Mouse (Mus musculus) forebrain, postnatal 0 days (tissue): Measurements from ENCODE around the gene 1700017B05Rik. TPM values are rescaled to one million over a fixed set of nuclear protein-coding genes. Genes with fewer than 3 reads are reported as not detected.

Experiments used
- ATAC-seq: fragments of 200-750 bp; cut with Nextera tagmentation; 2 replicates; pipeline ENCODE4 v1.8.0; 2017; ENCODE audit warnings: mild to moderate bottlenecking, moderate library complexity
- DNase-seq: peaks from one replicate; pipeline ENCODE4 v3.0.0-alpha.2; 2015
- H3K27ac ChIP-seq: fragments of 300-500 bp; sonication (generic); 2 replicates; pipeline ENCODE4 v1.5.1; 2014; ENCODE audit warnings: low read depth, mild to moderate bottlenecking, antibody characterized with exemption, low read length, moderate library complexity, mixed read lengths
- H3K27me3 ChIP-seq: fragments of 300-500 bp; sonication (generic); 2 replicates; pipeline ENCODE4 v1.6.1; 2014; ENCODE audit warnings: mild to moderate bottlenecking, low read length, mixed read lengths; ENCODE audit not compliant: insufficient read depth
- H3K36me3 ChIP-seq: fragments of 300-500 bp; sonication (generic); 2 replicates; pipeline ENCODE4 v1.6.1; 2014; ENCODE audit warnings: mild to moderate bottlenecking, moderate library complexity; ENCODE audit not compliant: insufficient read depth
- H3K4me1 ChIP-seq: fragments of 300-500 bp; sonication (generic); 2 replicates; pipeline ENCODE4 v1.6.1; 2014; ENCODE audit warnings: antibody characterized with exemption; ENCODE audit not compliant: insufficient read depth
- H3K4me2 ChIP-seq: fragments of 300-500 bp; sonication (generic); 2 replicates; pipeline ENCODE4 v1.6.1; 2014; ENCODE audit warnings: low read depth, mild to moderate bottlenecking, moderate library complexity
- H3K4me3 ChIP-seq: fragments of 300-500 bp; sonication (generic); 2 replicates; pipeline ENCODE4 v1.5.1; 2014; ENCODE audit warnings: low read depth, low read length, mixed read lengths
- H3K9ac ChIP-seq: fragments of 300-500 bp; sonication (generic); 2 replicates; pipeline ENCODE4 v1.6.1; 2014; ENCODE audit warnings: mild to moderate bottlenecking
- H3K9me3 ChIP-seq: fragments of 300-500 bp; sonication (generic); 2 replicates; pipeline ENCODE4 v1.6.1; 2016; ENCODE audit warnings: low read length
- CTCF ChIP-seq: sonication (generic); IDR thresholded peaks from 2 replicates; pipeline ENCODE4 v1.5.1; 2016; ENCODE audit warnings: antibody characterized with exemption, control low read depth, low read depth
- WGBS: fragments of 180-500 bp; shearing (Covaris S2); extraction: QIAGEN DNeasy Blood & Tissue Kit; methylation state at CpG from one replicate; pipeline ENCODE4 v1.1.7; 2014; 5-methylcytosine and 5-hydroxymethylcytosine counted together
- polyA plus RNA-seq: library from polyadenylated mRNA; unstranded; fragments of >200 nt; fragmentation: Nextera tagmentation; extraction: Ambion mirVana; gene quantifications from 2 replicates; pipeline ENCODE4 v1.2.1, GENCODE M21; 2015
- total RNA-seq: library from RNA; depleted of rRNA; stranded (reverse); fragments of >200 nt; gene quantifications from 2 replicates; pipeline ENCODE4 v1.2.3, GENCODE M21; 2014

Gene 1700017B05Rik
- total and polyA plus RNA-seq, 2 experiments from 2014 or later: 6.7 to 8.5 TPM

DNA sequence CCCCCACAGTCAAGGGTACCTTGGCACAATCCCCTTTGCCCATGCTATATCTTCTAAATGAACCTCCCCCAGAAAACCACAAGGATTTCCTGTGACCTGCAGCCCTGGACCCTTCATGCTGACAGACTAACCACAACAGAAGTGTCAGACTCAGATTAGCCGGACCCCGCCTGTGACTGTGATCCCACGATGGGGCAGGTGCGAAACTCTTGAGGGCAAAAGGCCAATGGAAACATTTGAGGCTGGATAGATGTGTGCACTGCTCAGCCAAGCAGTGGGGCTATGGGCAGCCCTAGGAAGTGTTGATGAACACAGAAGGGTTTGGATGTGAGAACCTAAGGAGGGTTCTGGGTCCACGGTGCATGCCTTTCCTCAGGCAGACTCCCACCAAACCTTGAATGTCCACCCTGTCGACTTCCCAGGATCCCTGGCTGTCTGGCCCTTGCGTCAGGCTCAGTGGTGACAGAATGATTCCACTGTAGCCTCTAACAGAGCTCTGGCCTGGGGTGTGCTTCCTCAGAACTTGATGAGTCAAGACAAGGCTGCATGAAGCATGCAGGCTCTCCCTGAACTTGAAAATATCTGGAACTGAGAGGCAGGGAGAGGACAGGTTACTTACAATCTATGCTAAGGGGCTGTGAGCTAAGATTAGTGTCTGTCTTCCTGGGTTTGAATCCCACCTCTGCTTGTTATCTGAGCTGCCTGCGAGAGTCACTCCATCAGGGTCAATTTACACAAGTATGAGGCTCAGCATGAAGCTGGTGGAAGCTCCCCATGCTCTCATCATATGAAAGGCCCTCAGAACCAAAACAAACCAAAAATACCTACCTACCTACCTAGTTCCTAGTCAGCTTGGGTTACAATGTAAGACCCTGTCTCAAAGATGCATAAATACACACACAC lies 10.7 kb upstream of the 1700017B05Rik start:
- Histone ChIP-seq H3K27me3 (no peaks in the 10 kb centered on the region), H3K9me3 (no peaks in the 10 kb centered on the region), H3K9ac (no peak overlapping the region), H3K36me3 (no peaks in the 10 kb centered on the region), H3K4me2 (no peak overlapping the region), H3K4me1 (no peaks in the 10 kb centered on the region), H3K27ac (no peak overlapping the region), H3K4me3 (no peak overlapping the region)
- DNase-seq (no peak), ATAC-seq (no peak)
- TF ChIP-seq CTCF: no peak
- 70% methylated on average over 8 of the region's 8 CpGs for WGBS

DNA sequence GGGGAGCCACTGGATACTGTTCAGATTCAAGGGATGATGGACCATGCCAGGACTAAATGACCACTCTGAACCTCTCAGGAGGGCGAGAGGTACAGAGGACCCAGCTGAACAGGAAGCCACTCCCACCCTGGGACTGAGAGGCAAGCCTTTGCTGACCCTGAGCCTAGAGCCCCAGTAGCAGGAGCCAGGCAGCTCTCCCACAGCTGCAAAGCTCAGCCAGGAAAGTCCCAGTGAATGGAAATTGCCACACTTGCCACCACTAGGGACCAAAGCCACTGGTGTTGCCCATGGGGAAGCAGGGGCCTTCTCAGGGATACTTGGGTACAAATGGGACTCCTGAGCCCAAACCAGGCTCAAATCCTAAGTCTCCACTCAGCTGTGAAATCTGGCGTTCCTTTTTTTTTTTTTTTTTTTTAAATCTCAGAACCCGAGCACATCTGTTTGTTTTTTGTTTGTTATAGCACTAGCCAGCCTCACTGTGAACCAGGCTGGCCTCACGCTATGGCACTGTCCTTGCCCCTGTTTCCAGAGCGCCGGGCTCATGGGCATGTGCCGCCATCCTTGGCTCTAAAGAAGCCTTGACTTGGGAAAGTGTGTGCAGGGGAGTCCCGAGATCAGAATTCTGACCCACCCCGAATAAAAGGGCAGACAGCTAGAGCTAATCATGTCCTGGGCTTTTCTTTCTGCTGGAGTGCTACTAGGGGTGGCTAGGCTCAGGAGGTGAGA lies 9.6 kb upstream of the 1700017B05Rik start:
- Histone ChIP-seq H3K9ac (no peak overlapping the region), H3K4me3 (no peak overlapping the region), H3K9me3 (no peaks in the 10 kb centered on the region), H3K4me2 (no peak overlapping the region), H3K4me1 (no peaks in the 10 kb centered on the region), H3K36me3 (no peaks in the 10 kb centered on the region), H3K27ac (no peak overlapping the region), H3K27me3 (no peaks in the 10 kb centered on the region)
- DNase-seq (no peak), ATAC-seq (no peak)
- no peak for TF ChIP-seq CTCF
- 59% methylated on average over 9 of the region's 9 CpGs for WGBS

DNA sequence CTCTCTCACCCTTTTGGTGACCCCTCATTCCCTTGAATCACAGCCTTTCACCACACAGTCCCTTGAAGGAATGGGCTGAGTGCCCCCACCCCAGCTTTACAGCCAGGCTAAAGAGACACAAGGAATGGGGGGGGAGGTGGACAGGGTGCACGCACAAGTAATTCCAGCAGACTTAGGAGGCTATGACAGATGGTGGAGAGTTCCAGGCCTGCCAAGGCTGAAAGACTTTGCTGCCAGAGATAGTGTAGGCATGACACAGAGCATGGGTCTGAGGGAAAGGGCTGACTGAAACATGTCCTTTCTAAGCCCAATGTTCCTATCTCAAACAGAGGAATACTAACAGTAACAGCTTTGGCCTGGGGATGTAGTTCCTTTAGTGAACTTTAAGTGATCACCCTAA lies 8.7 kb upstream of the 1700017B05Rik start:
- peak; percentile 20 for DNase-seq
- WGBS: 53% methylated on average over 1 of the region's 1 CpGs
- no peak for TF ChIP-seq CTCF

DNA sequence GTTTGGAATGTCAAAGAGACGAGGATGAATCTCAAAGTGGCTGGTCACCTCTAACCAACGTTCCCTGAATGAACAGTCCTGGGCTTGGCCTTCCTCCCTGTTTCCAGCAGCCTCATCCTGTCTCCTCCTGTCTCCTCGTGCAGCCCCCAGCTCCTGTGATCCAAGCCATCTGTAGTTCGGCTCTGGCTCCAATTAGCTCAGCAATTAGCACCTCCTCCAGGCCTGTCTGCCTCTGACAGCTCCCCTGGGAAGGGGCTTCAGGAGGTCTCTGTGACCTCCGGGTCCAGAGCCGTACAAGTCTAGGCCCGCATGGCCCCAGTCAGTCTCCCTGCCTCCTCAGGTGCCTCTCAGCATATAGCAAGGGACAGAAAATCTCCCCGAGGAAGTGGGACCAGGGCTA lies 8.0 kb upstream of the 1700017B05Rik start:
- ATAC-seq (peak; percentile 34), DNase-seq (peak; percentile 16)
- Histone ChIP-seq H3K9me3 (no peaks in the 10 kb centered on the region), H3K27ac (no peak overlapping the region), H3K9ac (no peak overlapping the region), H3K4me2 (no peak overlapping the region), H3K4me1 (no peaks in the 10 kb centered on the region), H3K27me3 (no peaks in the 10 kb centered on the region), H3K36me3 (no peaks in the 10 kb centered on the region), H3K4me3 (no peak overlapping the region)
- 28% methylated on average over 8 of the region's 8 CpGs for WGBS
- TF ChIP-seq CTCF: no peak

More for the DNA sequence above, 8.7 kb upstream of the 1700017B05Rik start:
- no peaks in the 10 kb centered on the region for H3K36me3 ChIP-seq
- no peaks in the 10 kb centered on the region for H3K27me3 ChIP-seq
- H3K4me2 ChIP-seq: no peak overlapping the region
- H3K9me3 ChIP-seq: no peaks in the 10 kb centered on the region
- H3K9ac ChIP-seq: no peak overlapping the region
- H3K4me1 ChIP-seq: no peaks in the 10 kb centered on the region
- no peak overlapping the region for H3K27ac ChIP-seq
- H3K4me3 ChIP-seq: no peak overlapping the region
- peak; percentile 50; the same call in 1 of the 2 replicates for ATAC-seq

DNA sequence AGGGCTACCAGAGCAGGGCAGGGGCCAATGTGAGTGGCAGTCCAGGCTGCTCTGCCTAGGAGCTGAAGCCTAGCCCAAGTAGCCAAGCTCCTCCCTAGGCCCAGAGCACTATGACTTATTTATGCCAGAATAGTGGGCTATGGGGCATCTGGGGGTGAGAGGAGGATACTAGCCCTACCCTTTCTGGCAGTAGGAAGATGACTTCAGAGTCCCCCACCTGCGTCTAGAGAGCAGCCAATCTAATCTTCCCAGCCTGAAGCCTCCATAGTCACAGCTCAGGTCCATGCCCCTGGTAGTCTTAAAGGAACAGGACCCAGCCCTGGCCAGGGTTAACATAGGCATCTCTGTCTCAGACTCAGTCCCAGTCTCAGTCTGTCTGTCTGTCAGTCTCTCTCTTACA lies 7.0 kb upstream of the 1700017B05Rik start:
- Histone ChIP-seq H3K9me3 (no peaks in the 10 kb centered on the region), H3K9ac (no peak overlapping the region), H3K4me2 (no peak overlapping the region), H3K4me3 (no peak overlapping the region), H3K27me3 (no peaks in the 10 kb centered on the region), H3K4me1 (no peaks in the 10 kb centered on the region), H3K36me3 (no peaks in the 10 kb centered on the region), H3K27ac (no peak overlapping the region)
- no peak for TF ChIP-seq CTCF
- ATAC-seq (no peak), DNase-seq (no peak)
- 33% methylated on average over 1 of the region's 1 CpGs for WGBS

DNA sequence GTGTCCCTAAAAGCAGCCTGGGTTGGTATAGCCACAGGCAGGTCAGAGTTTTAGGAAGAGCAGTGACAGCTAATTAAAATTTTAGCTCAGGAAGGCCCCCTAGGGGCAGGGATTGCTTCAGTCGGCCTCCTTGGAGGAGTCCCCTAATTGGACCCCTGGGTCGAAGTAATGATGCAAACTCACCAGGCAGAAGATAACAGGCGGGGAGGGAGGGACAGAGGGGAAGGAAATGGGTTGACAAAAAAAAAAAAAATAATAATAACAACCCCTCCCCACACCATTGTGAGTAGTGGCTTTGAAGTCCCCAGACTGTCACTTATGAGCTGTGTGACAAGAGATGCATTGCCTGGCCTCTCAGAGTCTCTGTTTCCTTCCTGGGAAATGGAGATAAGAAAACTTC lies 6.2 kb upstream of the 1700017B05Rik start:
- no peaks in the 10 kb centered on the region for H3K9me3 ChIP-seq
- 4% methylated on average over 3 of the region's 3 CpGs for WGBS
- no peaks in the 10 kb centered on the region for H3K27me3 ChIP-seq
- no peak for DNase-seq
- ATAC-seq: no peak
- H3K27ac ChIP-seq: no peak overlapping the region
- H3K9ac ChIP-seq: no peak overlapping the region
- H3K36me3 ChIP-seq: no peaks in the 10 kb centered on the region
- no peak overlapping the region for H3K4me2 ChIP-seq
- no peak for TF ChIP-seq CTCF
- no peak overlapping the region for H3K4me3 ChIP-seq
- no peaks in the 10 kb centered on the region for H3K4me1 ChIP-seq

DNA sequence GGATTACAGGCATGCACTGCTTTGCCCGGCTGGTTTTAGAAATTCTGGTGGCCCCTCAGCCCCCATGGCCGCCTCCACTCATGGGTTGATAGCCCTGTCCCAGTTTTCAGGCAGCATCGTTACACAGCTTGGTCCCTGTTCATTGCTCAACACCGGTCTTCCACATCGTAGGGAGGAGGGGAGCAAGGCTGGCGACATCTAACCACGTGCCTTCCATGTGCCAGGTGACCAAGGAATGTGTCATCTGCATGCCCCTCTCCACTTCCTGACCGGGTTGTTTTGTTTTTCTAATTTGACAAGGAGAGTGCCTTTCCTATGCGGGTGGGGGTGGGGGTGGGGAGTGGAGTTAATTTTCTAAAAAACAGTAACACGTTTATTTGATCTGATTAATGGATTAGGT lies 5.7 kb upstream of the 1700017B05Rik start:
- H3K4me1 ChIP-seq: no peaks in the 10 kb centered on the region
- H3K4me3 ChIP-seq: no peak overlapping the region
- H3K36me3 ChIP-seq: no peaks in the 10 kb centered on the region
- no peaks in the 10 kb centered on the region for H3K9me3 ChIP-seq
- no peak overlapping the region for H3K27ac ChIP-seq
- ATAC-seq: no peak
- H3K9ac ChIP-seq: no peak overlapping the region
- no peak overlapping the region for H3K4me2 ChIP-seq
- DNase-seq: no peak
- 19% methylated on average over 10 of the region's 10 CpGs for WGBS
- no peaks in the 10 kb centered on the region for H3K27me3 ChIP-seq
- TF ChIP-seq CTCF: no peak
